Mouse (Mus musculus): ENCODE measurements at regions not wholly inside any gene's neighbourhood (a gene's known extent, or its start where the extent isn't known, plus 50 kb on each side); places are given as distances from the start of the nearest gene placed in this dataset.

- Histone ChIP-seq H3K27ac (replicated peaks) (no peak overlapping the region), H3K9ac (no peak overlapping the region), H3K9me3 (replicated peaks) (no peaks in the 10 kb centered on the region), H3K4me3 (replicated peaks) (no peak overlapping the region), H3K4me2 (replicated peaks) (no peak overlapping the region), H3K4me1 (no peaks in the 10 kb centered on the region), H3K36me3 (no peaks in the 10 kb centered on the region), H3K27me3 (no peaks in the 10 kb centered on the region)
- no peak for ATAC-seq (ENCODE audit: insufficient number of reproducible peaks, low FRiP score, low TSS enrichment, low read depth)
- 65% methylated on average over 8 of the region's 8 CpGs for WGBS
Observed at GRCm38 (mm10) chr3:52429014-52429589, 161.0 kb downstream of the Foxo1 start.

- Histone ChIP-seq H3K27ac (replicated peaks) (no peak overlapping the region), H3K9me3 (replicated peaks) (no peaks in the 10 kb centered on the region), H3K27me3 (no peaks in the 10 kb centered on the region), H3K4me3 (replicated peaks) (no peak overlapping the region), H3K4me2 (replicated peaks) (no peak overlapping the region), H3K36me3 (no peaks in the 10 kb centered on the region), H3K9ac (no peak overlapping the region), H3K4me1 (no peaks in the 10 kb centered on the region)
- no peak for ATAC-seq (ENCODE audit: insufficient number of reproducible peaks, low FRiP score, low TSS enrichment, low read depth)
- WGBS = 81% methylated on average over 1 of the region's 1 CpGs
Observed at GRCm38 (mm10) chr3:52422826-52423225, 154.7 kb downstream of the Foxo1 start.

- Histone ChIP-seq H3K4me1 (peaks cover 24% of the 10 kb centered on the region), H3K27ac (replicated peaks) (no peak overlapping the region), H3K9me3 (replicated peaks) (no peaks in the 10 kb centered on the region), H3K4me3 (replicated peaks) (no peak overlapping the region), H3K36me3 (no peaks in the 10 kb centered on the region), H3K9ac (no peak overlapping the region), H3K27me3 (no peaks in the 10 kb centered on the region), H3K4me2 (replicated peaks) (no peak overlapping the region)
- no peak for ATAC-seq (ENCODE audit: insufficient number of reproducible peaks, low FRiP score, low TSS enrichment, low read depth)
- WGBS = 70% methylated on average over 6 of the region's 6 CpGs
Observed at GRCm38 (mm10) chr3:52416261-52416660, 148.1 kb downstream of the Foxo1 start.

- H3K9me3 ChIP-seq (replicated peaks) = no peaks in the 10 kb centered on the region
- peaks cover 24% of the 10 kb centered on the region for H3K4me1 ChIP-seq
- no peaks in the 10 kb centered on the region for H3K27me3 ChIP-seq
- no peaks in the 10 kb centered on the region for H3K36me3 ChIP-seq
- no peak overlapping the region for H3K9ac ChIP-seq
- ATAC-seq (ENCODE audit: insufficient number of reproducible peaks, low FRiP score, low TSS enrichment, low read depth) = no peak
- no peak overlapping the region for H3K27ac ChIP-seq (replicated peaks)
- WGBS = 27% methylated on average over 6 of the region's 6 CpGs
- H3K4me3 ChIP-seq (replicated peaks) = no peak overlapping the region
- H3K4me2 ChIP-seq (replicated peaks) = no peak overlapping the region
Observed at GRCm38 (mm10) chr3:52415361-52415760, 147.2 kb downstream of the Foxo1 start.

- 29% methylated on average over 6 of the region's 6 CpGs for WGBS
- no peak overlapping the region for H3K27ac ChIP-seq (replicated peaks)
- peaks cover 24% of the 10 kb centered on the region for H3K4me1 ChIP-seq
- no peak for ATAC-seq (ENCODE audit: insufficient number of reproducible peaks, low FRiP score, low TSS enrichment, low read depth)
- H3K9ac ChIP-seq = no peak overlapping the region
- H3K27me3 ChIP-seq = no peaks in the 10 kb centered on the region
- no peaks in the 10 kb centered on the region for H3K9me3 ChIP-seq (replicated peaks)
- no peaks in the 10 kb centered on the region for H3K36me3 ChIP-seq
- no peak overlapping the region for H3K4me2 ChIP-seq (replicated peaks)
- H3K4me3 ChIP-seq (replicated peaks) = no peak overlapping the region
Observed at GRCm38 (mm10) chr3:52414017-52414416, 145.9 kb downstream of the Foxo1 start.

- no peak for ATAC-seq (ENCODE audit: insufficient number of reproducible peaks, low FRiP score, low TSS enrichment, low read depth)
Observed at GRCm38 (mm10) chr3:52413187-52413746, 145.1 kb downstream of the Foxo1 start.

GRCm38 (mm10) chr3:52411356-52411755 lies 143.2 kb downstream of the Foxo1 start:
- Histone ChIP-seq H3K36me3 (no peaks in the 10 kb centered on the region), H3K9ac (no peak overlapping the region), H3K4me1 (peaks cover 24% of the 10 kb centered on the region), H3K27ac (replicated peaks) (no peak overlapping the region), H3K27me3 (no peaks in the 10 kb centered on the region), H3K9me3 (replicated peaks) (no peaks in the 10 kb centered on the region), H3K4me3 (replicated peaks) (no peak overlapping the region), H3K4me2 (replicated peaks) (no peak overlapping the region)
- WGBS = 84% methylated on average over 5 of the region's 5 CpGs
- no peak for ATAC-seq (ENCODE audit: insufficient number of reproducible peaks, low FRiP score, low TSS enrichment, low read depth)

More at GRCm38 (mm10) chr3:52413187-52413746, 145.1 kb downstream of the Foxo1 start:
- Histone ChIP-seq H3K9me3 (replicated peaks) (no peaks in the 10 kb centered on the region), H3K9ac (no peak overlapping the region), H3K27ac (replicated peaks) (no peak overlapping the region), H3K36me3 (no peaks in the 10 kb centered on the region), H3K4me2 (replicated peaks) (no peak overlapping the region), H3K27me3 (no peaks in the 10 kb centered on the region), H3K4me3 (replicated peaks) (no peak overlapping the region), H3K4me1 (peaks cover 24% of the 10 kb centered on the region)
- 23% methylated on average over 10 of the region's 10 CpGs for WGBS

- no peak overlapping the region for H3K9ac ChIP-seq
- ATAC-seq (ENCODE audit: insufficient number of reproducible peaks, low FRiP score, low TSS enrichment, low read depth) = no peak
- peaks cover 17% of the 10 kb centered on the region for H3K4me1 ChIP-seq
- no peaks in the 10 kb centered on the region for H3K27me3 ChIP-seq
- H3K36me3 ChIP-seq = no peaks in the 10 kb centered on the region
- WGBS = 57% methylated on average over 7 of the region's 7 CpGs
- no peak overlapping the region for H3K4me3 ChIP-seq (replicated peaks)
- no peaks in the 10 kb centered on the region for H3K9me3 ChIP-seq (replicated peaks)
- H3K27ac ChIP-seq (replicated peaks) = no peak overlapping the region
- no peak overlapping the region for H3K4me2 ChIP-seq (replicated peaks)
Observed at GRCm38 (mm10) chr3:52409465-52409864, 141.3 kb downstream of the Foxo1 start.

GRCm38 (mm10) chr3:52406778-52407318 lies 138.7 kb downstream of the Foxo1 start:
- H3K4me3 ChIP-seq (replicated peaks) = no peak overlapping the region
- peak; percentile 19; the same call in 1 of the 2 replicates for ATAC-seq (ENCODE audit: insufficient number of reproducible peaks, low FRiP score, low TSS enrichment, low read depth)
- H3K4me1 ChIP-seq = peaks cover 4% of the 10 kb centered on the region
- WGBS = 52% methylated on average over 5 of the region's 5 CpGs
- H3K9me3 ChIP-seq (replicated peaks) = no peaks in the 10 kb centered on the region
- no peak overlapping the region for H3K4me2 ChIP-seq (replicated peaks)
- H3K27ac ChIP-seq (replicated peaks) = no peak overlapping the region; the same call in 1 of the 2 replicates
- H3K27me3 ChIP-seq = no peaks in the 10 kb centered on the region
- no peaks in the 10 kb centered on the region for H3K36me3 ChIP-seq
- H3K9ac ChIP-seq = no peak overlapping the region

- Histone ChIP-seq H3K4me3 (replicated peaks) (no peak overlapping the region), H3K4me1 (peaks cover 17% of the 10 kb centered on the region), H3K4me2 (replicated peaks) (no peak overlapping the region), H3K27me3 (no peaks in the 10 kb centered on the region), H3K9me3 (replicated peaks) (no peaks in the 10 kb centered on the region), H3K36me3 (no peaks in the 10 kb centered on the region), H3K27ac (replicated peaks) (no peak overlapping the region), H3K9ac (no peak overlapping the region)
- no peak for ATAC-seq (ENCODE audit: insufficient number of reproducible peaks, low FRiP score, low TSS enrichment, low read depth)
- 9% methylated on average over 4 of the region's 4 CpGs for WGBS
Observed at GRCm38 (mm10) chr3:52404636-52405035, 136.5 kb downstream of the Foxo1 start.

GRCm38 (mm10) chr3:52403032-52403431 lies 134.9 kb downstream of the Foxo1 start:
- no peak overlapping the region for H3K27ac ChIP-seq (replicated peaks)
- no peaks in the 10 kb centered on the region for H3K9me3 ChIP-seq (replicated peaks)
- 97% methylated on average over 4 of the region's 4 CpGs for WGBS
- H3K4me2 ChIP-seq (replicated peaks) = no peak overlapping the region
- no peaks in the 10 kb centered on the region for H3K36me3 ChIP-seq
- no peak overlapping the region for H3K9ac ChIP-seq
- no peaks in the 10 kb centered on the region for H3K27me3 ChIP-seq
- H3K4me3 ChIP-seq (replicated peaks) = no peak overlapping the region
- ATAC-seq (ENCODE audit: insufficient number of reproducible peaks, low FRiP score, low TSS enrichment, low read depth) = no peak
- H3K4me1 ChIP-seq = peaks cover 17% of the 10 kb centered on the region

Measured in embryonic facial prominence, embryonic 15.5 days (tissue).